Mouse (Mus musculus) thymus, adult 18-20 months (tissue): ENCODE data around the gene Narfl.
"Not testable (repeated sequence)": the region's sequence is repeated elsewhere in the genome, so short reads cannot be mapped to it uniquely, and the experiment has no call there.

Source experiments
- DNase-seq, 2 experiments: peaks; one replicate each; pipeline ENCODE4 v3.0.0; 2022; ENCODE audit warnings: mixed read lengths in 2 of 2

Narfl gene

GRCm38 (mm10) chr17:25807452-25807851, 33.9 kb downstream of the Narfl start:
- not testable (repeated sequence) for DNase-seq

- DNase-seq, result no peak
Measured at GRCm38 (mm10) chr17:25808028-25808427, 34.5 kb downstream of the Narfl start.

GRCm38 (mm10) chr17:25808789-25809605, 35.4 kb downstream of the Narfl start, which contains the start of gene Fbxl16:
Gene Fbxl16, plus strand, starts transcription at chr17:25809085.
- no peak for DNase-seq

GRCm38 (mm10) chr17:25809606-25810340, 36.2 kb downstream of the Narfl start:
- DNase-seq, result no peak

GRCm38 (mm10) chr17:25810890-25811289, 37.3 kb downstream of the Narfl start:
- no peak for DNase-seq

GRCm38 (mm10) chr17:25813471-25813870, 39.9 kb downstream of the Narfl start:
- no peak for DNase-seq

GRCm38 (mm10) chr17:25817662-25818061, 44.1 kb downstream of the Narfl start:
- DNase-seq, result no peak

- DNase-seq, result no peak
Measured at GRCm38 (mm10) chr17:25818851-25819780, 45.5 kb downstream of the Narfl start.

- peak in 1 of 2 experiments; percentile 69 for DNase-seq
Measured at GRCm38 (mm10) chr17:25823452-25823851, 49.9 kb downstream of the Narfl start, which contains the start of gene Wdr24. Gene Wdr24, plus strand, starts transcription at chr17:25823627.

GRCm38 (mm10) chr17:25824362-25825142, 51.0 kb downstream of the Narfl start:
- peak in 1 of 2 experiments; percentile 5 for DNase-seq

- DNase-seq, result no peak
Measured at GRCm38 (mm10) chr17:25825311-25825710, 51.7 kb downstream of the Narfl start.

- DNase-seq, result peak in 1 of 2 experiments; percentile 4
Measured at GRCm38 (mm10) chr17:25825984-25826570, 52.5 kb downstream of the Narfl start.

GRCm38 (mm10) chr17:25827011-25827410, 53.4 kb downstream of the Narfl start:
- DNase-seq, result no peak

GRCm38 (mm10) chr17:25827546-25828222, 54.1 kb downstream of the Narfl start:
- DNase-seq, result peak in 1 of 2 experiments; percentile 12

GRCm38 (mm10) chr17:25828223-25828594, 54.6 kb downstream of the Narfl start:
- DNase-seq, result no peak

- DNase-seq, result peak; percentile 52 to 70
Measured at GRCm38 (mm10) chr17:25828712-25829557, 55.4 kb downstream of the Narfl start, which contains the start of gene Jmjd8. Gene Jmjd8, plus strand, starts transcription at chr17:25828867.

- DNase-seq, result peak in 1 of 2 experiments; percentile 22
Measured at GRCm38 (mm10) chr17:25829558-25830017, 56.0 kb downstream of the Narfl start.

GRCm38 (mm10) chr17:25830200-25830753, 56.7 kb downstream of the Narfl start:
- peak in 1 of 2 experiments; percentile 9 for DNase-seq

- DNase-seq, result no peak
Measured at GRCm38 (mm10) chr17:25830806-25831431, 57.3 kb downstream of the Narfl start.
